Mouse (Mus musculus): ENCODE measurements around the gene Lin54. TPM values are rescaled to one million over a fixed set of nuclear protein-coding genes. Genes with fewer than 3 reads are reported as not detected.

The Lin54 gene
- polyA plus RNA-seq, 1 experiment from 2014 or later, result 11.7 TPM

DNA sequence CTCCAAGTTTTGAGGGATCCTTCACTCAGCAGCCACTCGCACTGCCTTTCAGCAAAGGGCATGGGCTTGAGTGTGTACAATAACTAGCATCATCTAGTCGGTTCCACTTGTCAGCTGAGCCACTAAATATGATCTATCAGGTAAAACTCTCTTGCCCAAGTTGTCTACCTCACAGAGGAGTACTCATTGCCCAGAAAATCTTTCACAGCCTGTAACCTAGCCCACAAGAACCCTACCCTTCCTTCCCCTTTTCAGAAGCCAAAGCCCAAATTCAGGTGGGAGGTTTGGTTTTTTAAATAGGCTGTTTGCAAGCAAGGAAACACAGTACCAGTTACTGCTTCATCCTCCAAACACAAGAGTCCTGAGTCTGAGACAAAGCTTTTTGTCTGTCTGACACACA, 13.3 kb downstream of the Lin54 start:
- Histone ChIP-seq H3K27ac (no peak overlapping the region), H3K9me3 (replicated peaks) (no peaks in the 10 kb centered on the region), H3K4me2 (no peak overlapping the region), H3K36me3 (peaks cover 21% of the 10 kb centered on the region), H3K9ac (no peak overlapping the region), H3K4me3 (replicated peaks) (no peak overlapping the region), H3K4me1 (peaks cover 21% of the 10 kb centered on the region), H3K27me3 (no peaks in the 10 kb centered on the region)
- ATAC-seq (replicated peaks; ENCODE audit: low FRiP score), result no peak
- 80% methylated on average over 2 of the region's 2 CpGs for WGBS

DNA sequence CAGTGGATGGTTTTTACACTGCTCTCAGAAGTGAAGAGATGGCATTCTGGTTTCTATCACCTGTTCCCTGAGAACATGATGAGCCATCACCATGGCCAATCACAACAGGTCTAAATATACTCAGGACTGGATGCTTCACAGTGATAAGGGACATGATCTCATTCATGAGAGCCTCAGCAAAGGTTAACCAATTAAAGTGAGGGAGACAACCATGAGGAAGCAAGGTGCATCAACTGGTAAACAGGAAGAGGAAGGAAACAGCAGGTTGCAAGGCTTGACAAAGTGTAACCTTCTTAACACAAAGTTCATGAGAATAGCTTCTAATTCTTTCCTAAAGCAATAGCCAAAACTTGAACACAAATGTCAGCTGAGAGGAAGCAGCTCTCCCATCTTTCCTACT, 16.9 kb downstream of the Lin54 start:
- H3K4me3 ChIP-seq (replicated peaks), result no peak overlapping the region
- no peak for ATAC-seq (replicated peaks; ENCODE audit: low FRiP score)
- no peak overlapping the region for H3K9ac ChIP-seq
- no peaks in the 10 kb centered on the region for H3K27me3 ChIP-seq
- no peaks in the 10 kb centered on the region for H3K4me1 ChIP-seq
- no peak overlapping the region for H3K4me2 ChIP-seq
- peaks cover 33% of the 10 kb centered on the region for H3K36me3 ChIP-seq
- H3K9me3 ChIP-seq (replicated peaks), result no peaks in the 10 kb centered on the region
- no peak overlapping the region for H3K27ac ChIP-seq

GRCm38 (mm10) chr5:100477604-100478003, 22.8 kb downstream of the Lin54 start:
- H3K27me3 ChIP-seq, result no peaks in the 10 kb centered on the region
- no peak overlapping the region for H3K27ac ChIP-seq
- no peak overlapping the region for H3K4me3 ChIP-seq (replicated peaks)
- no peak overlapping the region for H3K9ac ChIP-seq
- ATAC-seq (replicated peaks; ENCODE audit: low FRiP score), result no peak
- H3K9me3 ChIP-seq (replicated peaks), result no peaks in the 10 kb centered on the region
- peaks cover 40% of the 10 kb centered on the region for H3K36me3 ChIP-seq
- H3K4me2 ChIP-seq, result no peak overlapping the region
- H3K4me1 ChIP-seq, result no peaks in the 10 kb centered on the region
- 82% methylated on average over 9 of the region's 9 CpGs for WGBS

- no peak for ATAC-seq (replicated peaks; ENCODE audit: low FRiP score)
- Histone ChIP-seq H3K4me3 (replicated peaks) (no peak overlapping the region), H3K4me1 (no peaks in the 10 kb centered on the region), H3K4me2 (no peak overlapping the region), H3K27me3 (no peaks in the 10 kb centered on the region), H3K27ac (no peak overlapping the region), H3K9ac (no peak overlapping the region), H3K36me3 (peaks cover 45% of the 10 kb centered on the region), H3K9me3 (replicated peaks) (no peaks in the 10 kb centered on the region)
- 88% methylated on average over 3 of the region's 3 CpGs for WGBS
Measured at GRCm38 (mm10) chr5:100476328-100476727, 24.1 kb downstream of the Lin54 start.

- no peak overlapping the region for H3K4me2 ChIP-seq
- H3K4me1 ChIP-seq, result no peaks in the 10 kb centered on the region
- WGBS, result 95% methylated on average over 7 of the region's 7 CpGs
- peaks cover 33% of the 10 kb centered on the region for H3K36me3 ChIP-seq
- no peaks in the 10 kb centered on the region for H3K9me3 ChIP-seq (replicated peaks)
- H3K9ac ChIP-seq, result no peak overlapping the region
- no peaks in the 10 kb centered on the region for H3K27me3 ChIP-seq
- no peak for ATAC-seq (replicated peaks; ENCODE audit: low FRiP score)
- H3K27ac ChIP-seq, result no peak overlapping the region
- no peak overlapping the region for H3K4me3 ChIP-seq (replicated peaks)
Measured at GRCm38 (mm10) chr5:100467336-100467735, 33.1 kb downstream of the Lin54 start.

GRCm38 (mm10) chr5:100466624-100467023, 33.8 kb downstream of the Lin54 start:
- H3K4me1 ChIP-seq, result no peaks in the 10 kb centered on the region
- no peak overlapping the region for H3K27ac ChIP-seq
- H3K4me2 ChIP-seq, result no peak overlapping the region
- H3K27me3 ChIP-seq, result no peaks in the 10 kb centered on the region
- H3K4me3 ChIP-seq (replicated peaks), result no peak overlapping the region
- no peak for ATAC-seq (replicated peaks; ENCODE audit: low FRiP score)
- H3K9ac ChIP-seq, result no peak overlapping the region
- no peaks in the 10 kb centered on the region for H3K9me3 ChIP-seq (replicated peaks)
- peaks cover 38% of the 10 kb centered on the region for H3K36me3 ChIP-seq
- whole genome bisulfite sequencing, result 92% methylated on average over 10 of the region's 10 CpGs

- Histone ChIP-seq H3K36me3 (peaks cover 69% of the 10 kb centered on the region), H3K9me3 (replicated peaks) (no peaks in the 10 kb centered on the region), H3K4me1 (no peaks in the 10 kb centered on the region), H3K27ac (no peak overlapping the region), H3K4me3 (replicated peaks) (no peak overlapping the region), H3K27me3 (no peaks in the 10 kb centered on the region), H3K9ac (no peak overlapping the region), H3K4me2 (no peak overlapping the region)
- WGBS, result 92% methylated on average over 2 of the region's 2 CpGs
- no peak for ATAC-seq (replicated peaks; ENCODE audit: low FRiP score)
Measured at GRCm38 (mm10) chr5:100462374-100462773, 38.1 kb downstream of the Lin54 start.

DNA sequence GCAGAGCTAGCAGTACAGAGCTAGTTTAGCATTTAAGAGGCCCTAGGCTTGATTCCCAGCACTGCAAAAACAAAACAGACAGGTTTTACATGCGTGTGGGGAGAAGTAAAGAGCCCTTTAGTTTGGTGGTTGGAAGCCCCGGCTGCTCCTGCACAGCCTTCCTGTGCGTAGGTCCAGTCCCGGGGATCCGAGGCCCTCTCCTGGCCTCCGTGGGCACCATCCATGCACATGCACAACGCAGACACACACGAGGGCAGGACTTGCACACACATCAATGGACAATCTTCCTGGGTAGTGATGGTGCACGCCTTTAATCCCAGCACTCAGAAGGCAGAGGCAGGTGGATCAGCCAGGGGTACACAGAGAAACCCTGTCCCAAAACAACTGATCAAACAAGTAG, 38.9 kb downstream of the Lin54 start:
- no peak overlapping the region for H3K9ac ChIP-seq
- no peak overlapping the region for H3K4me3 ChIP-seq (replicated peaks)
- no peak overlapping the region for H3K27ac ChIP-seq
- 96% methylated on average over 9 of the region's 9 CpGs for WGBS
- no peak overlapping the region for H3K4me2 ChIP-seq
- ATAC-seq (replicated peaks; ENCODE audit: low FRiP score), result no peak
- peaks cover 74% of the 10 kb centered on the region for H3K36me3 ChIP-seq
- H3K4me1 ChIP-seq, result no peaks in the 10 kb centered on the region
- no peaks in the 10 kb centered on the region for H3K27me3 ChIP-seq
- no peaks in the 10 kb centered on the region for H3K9me3 ChIP-seq (replicated peaks)

GRCm38 (mm10) chr5:100459468-100459867, 41.0 kb downstream of the Lin54 start:
- no peak overlapping the region for H3K27ac ChIP-seq
- H3K4me1 ChIP-seq, result no peaks in the 10 kb centered on the region
- H3K4me2 ChIP-seq, result no peak overlapping the region
- 94% methylated on average over 5 of the region's 5 CpGs for WGBS
- no peaks in the 10 kb centered on the region for H3K9me3 ChIP-seq (replicated peaks)
- no peaks in the 10 kb centered on the region for H3K27me3 ChIP-seq
- no peak overlapping the region for H3K4me3 ChIP-seq (replicated peaks)
- peaks cover 75% of the 10 kb centered on the region for H3K36me3 ChIP-seq
- no peak overlapping the region for H3K9ac ChIP-seq
- ATAC-seq (replicated peaks; ENCODE audit: low FRiP score), result no peak

DNA sequence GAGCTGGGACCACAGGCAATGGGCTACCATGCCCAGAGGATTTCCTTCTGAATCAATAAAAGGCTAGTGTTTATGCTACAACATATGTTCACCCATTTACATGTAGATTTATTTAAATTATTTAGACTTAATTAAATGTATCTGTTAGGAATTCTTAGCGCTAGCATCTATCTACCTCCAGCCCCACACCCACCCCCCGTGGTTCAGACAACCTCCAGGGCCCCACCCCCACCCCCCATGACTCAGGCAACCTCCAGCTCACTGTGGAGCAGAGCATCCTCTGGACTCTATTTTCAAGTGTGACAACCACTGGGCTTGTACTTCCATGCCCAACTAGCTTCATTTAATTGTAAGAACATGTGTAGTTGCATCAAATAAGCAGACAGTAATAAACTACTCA, 48.6 kb downstream of the Lin54 start:
- H3K4me2 ChIP-seq, result no peak overlapping the region
- 84% methylated on average over 2 of the region's 2 CpGs for WGBS
- H3K27me3 ChIP-seq, result no peaks in the 10 kb centered on the region
- H3K9ac ChIP-seq, result no peak overlapping the region
- no peaks in the 10 kb centered on the region for H3K4me1 ChIP-seq
- peaks cover 93% of the 10 kb centered on the region for H3K36me3 ChIP-seq
- H3K27ac ChIP-seq, result no peak overlapping the region
- ATAC-seq (replicated peaks; ENCODE audit: low FRiP score), result no peak
- H3K9me3 ChIP-seq (replicated peaks), result no peaks in the 10 kb centered on the region
- H3K4me3 ChIP-seq (replicated peaks), result no peak overlapping the region

- Histone ChIP-seq H3K4me3 (replicated peaks) (no peak overlapping the region), H3K9me3 (replicated peaks) (no peaks in the 10 kb centered on the region), H3K27ac (no peak overlapping the region), H3K27me3 (no peaks in the 10 kb centered on the region), H3K9ac (no peak overlapping the region), H3K4me2 (no peak overlapping the region), H3K36me3 (peaks cover 27% of the 10 kb centered on the region), H3K4me1 (no peaks in the 10 kb centered on the region)
- 91% methylated on average over 14 of the region's 14 CpGs for WGBS
- no peak for ATAC-seq (replicated peaks; ENCODE audit: low FRiP score)
Measured at GRCm38 (mm10) chr5:100438796-100439195, 61.6 kb downstream of the Lin54 start.

- H3K9me3 ChIP-seq (replicated peaks), result no peaks in the 10 kb centered on the region
- H3K9ac ChIP-seq, result no peak overlapping the region
- no peaks in the 10 kb centered on the region for H3K4me1 ChIP-seq
- ATAC-seq (replicated peaks; ENCODE audit: low FRiP score), result no peak
- peaks cover 27% of the 10 kb centered on the region for H3K36me3 ChIP-seq
- no peak overlapping the region for H3K4me3 ChIP-seq (replicated peaks)
- no peak overlapping the region for H3K4me2 ChIP-seq
- no peak overlapping the region for H3K27ac ChIP-seq
- 92% methylated on average over 5 of the region's 5 CpGs for WGBS
- no peaks in the 10 kb centered on the region for H3K27me3 ChIP-seq
Measured at GRCm38 (mm10) chr5:100437917-100438316, 62.5 kb downstream of the Lin54 start.

GRCm38 (mm10) chr5:100437086-100437485, 63.4 kb downstream of the Lin54 start:
- no peaks in the 10 kb centered on the region for H3K4me1 ChIP-seq

More at GRCm38 (mm10) chr5:100437086-100437485, 63.4 kb downstream of the Lin54 start:
- no peak overlapping the region for H3K4me3 ChIP-seq (replicated peaks)
- H3K4me2 ChIP-seq, result no peak overlapping the region
- ATAC-seq (replicated peaks; ENCODE audit: low FRiP score), result no peak
- 97% methylated on average over 4 of the region's 4 CpGs for WGBS
- no peak overlapping the region for H3K27ac ChIP-seq
- H3K9me3 ChIP-seq (replicated peaks), result no peaks in the 10 kb centered on the region
- H3K9ac ChIP-seq, result no peak overlapping the region
- peaks cover 27% of the 10 kb centered on the region for H3K36me3 ChIP-seq
- H3K27me3 ChIP-seq, result no peaks in the 10 kb centered on the region
